Mouse (Mus musculus) erythroid progenitor cell, adult 5-6 weeks (primary cell): ENCODE measurements around the gene AB124611. TPM values are rescaled to one million over a fixed set of nuclear protein-coding genes. Genes with fewer than 3 reads are reported as not detected.
A peak's percentile ranks its signal among the peaks of the same experiment; 100 is the strongest.

Experiments used
- ATAC-seq: replicated peaks from 2 replicates; pipeline ENCODE4 v1.8.0; 2016; ENCODE audit warnings: moderate number of reproducible peaks, mild to moderate bottlenecking, moderate TSS enrichment, inconsistent platforms; ENCODE audit not compliant: poor library complexity, low FRiP score, severe bottlenecking
- total RNA-seq, 2 experiments: library from RNA; stranded (forward) in 1 of 2; stranded (reverse) in 1 of 2; fragments of 150-400 nt in 1 of 2; fragments of 186-747, 209-891 nt in 1 of 2; gene quantifications; 2 replicates each; pipeline versions ENCODE4 v1.2.3 to v1.2.4; 2015 to 2017; ENCODE audit warnings: low replicate concordance in 2 of 2

AB124611 gene
- total RNA-seq, 2 experiments from 2014 or later: 17.2 to 42.3 TPM

- 0 out of 2 replicates have a peak, but pooled peaks have one; percentile 0 for ATAC-seq
These were observed 31.6 kb downstream of the AB124611 start for GRCm38 (mm10) chr9:21557556-21557955.

- ATAC-seq: peak; percentile 88
These were observed 32.4 kb downstream of the AB124611 start for GRCm38 (mm10) chr9:21558366-21558765.

GRCm38 (mm10) chr9:21559151-21559550, 33.2 kb downstream of the AB124611 start:
- no peak for ATAC-seq

- ATAC-seq: no peak
These were observed 38.4 kb downstream of the AB124611 start for GRCm38 (mm10) chr9:21564420-21564819.

- peak; percentile 40; the same call in 1 of the 2 replicates for ATAC-seq
These were observed 39.1 kb downstream of the AB124611 start for GRCm38 (mm10) chr9:21565004-21565586.

GRCm38 (mm10) chr9:21566538-21566937, 40.6 kb downstream of the AB124611 start:
- ATAC-seq: no peak

- no peak for ATAC-seq
These were observed 41.1 kb downstream of the AB124611 start for GRCm38 (mm10) chr9:21567051-21567450.

GRCm38 (mm10) chr9:21568657-21569255, 42.8 kb downstream of the AB124611 start:
- no peak for ATAC-seq

GRCm38 (mm10) chr9:21574012-21574801, 48.2 kb downstream of the AB124611 start:
- ATAC-seq: no peak

GRCm38 (mm10) chr9:21575253-21575652, 49.3 kb downstream of the AB124611 start:
- no peak for ATAC-seq

- no peak for ATAC-seq
These were observed 50.3 kb downstream of the AB124611 start for GRCm38 (mm10) chr9:21576286-21576685.

- no peak for ATAC-seq
These were observed 52.2 kb downstream of the AB124611 start for GRCm38 (mm10) chr9:21578226-21578625.

- ATAC-seq: no peak
These were observed 59.4 kb downstream of the AB124611 start for GRCm38 (mm10) chr9:21585401-21585800.

GRCm38 (mm10) chr9:21587678-21588349, 61.8 kb downstream of the AB124611 start:
- no peak for ATAC-seq

GRCm38 (mm10) chr9:21588350-21588749, 62.4 kb downstream of the AB124611 start:
- no peak for ATAC-seq

- no peak for ATAC-seq
These were observed 63.6 kb downstream of the AB124611 start for GRCm38 (mm10) chr9:21589538-21589937.

- ATAC-seq: no peak
These were observed 65.3 kb downstream of the AB124611 start for GRCm38 (mm10) chr9:21591127-21591830.

GRCm38 (mm10) chr9:21591831-21592702, 66.1 kb downstream of the AB124611 start:
- ATAC-seq: peak; percentile 31

GRCm38 (mm10) chr9:21592703-21593121, 66.7 kb downstream of the AB124611 start, which contains the start of the genes Timm29 and Yipf2:
Timm29 (plus strand) TSS chr9:21592722.
Yipf2 (minus strand) TSS chr9:21592828.
- peak; percentile 79 for ATAC-seq
